Mouse (Mus musculus): Measurements from ENCODE around the gene Lypd4.
"Not testable (repeated sequence)": the region's sequence is repeated elsewhere in the genome, so short reads cannot be mapped to it uniquely, and the experiment has no call there.

Gene Lypd4

DNA sequence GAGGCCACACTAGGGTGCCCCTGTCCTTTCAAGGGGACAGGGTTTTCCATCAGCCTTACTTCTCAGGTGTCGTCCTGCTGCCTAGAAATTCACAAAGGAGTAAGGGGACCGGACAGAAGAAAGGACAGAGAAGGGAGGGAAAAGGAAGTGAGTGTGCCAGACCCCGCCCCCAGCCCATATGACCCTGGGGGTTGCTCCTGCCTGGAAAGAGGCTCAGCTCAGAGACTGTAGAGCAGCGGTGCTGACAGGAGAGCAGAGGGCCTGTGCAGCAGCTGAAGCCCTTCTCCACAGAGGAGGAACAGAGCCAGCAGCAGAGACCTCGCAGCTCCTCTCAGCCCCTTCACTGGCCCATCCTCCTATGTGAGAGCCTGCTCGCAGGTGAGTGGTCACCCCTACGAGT, 16.0 kb downstream of the Lypd4 start:
- in situ Hi-C loops (cut with MboI; ENCODE audit: low pct_unique_long_range_greater_than_20kb in 1 of 2, low sequenced_read_pairs in 2 of 2, unreplicated experiment in 1 of 2): no loop called here

DNA sequence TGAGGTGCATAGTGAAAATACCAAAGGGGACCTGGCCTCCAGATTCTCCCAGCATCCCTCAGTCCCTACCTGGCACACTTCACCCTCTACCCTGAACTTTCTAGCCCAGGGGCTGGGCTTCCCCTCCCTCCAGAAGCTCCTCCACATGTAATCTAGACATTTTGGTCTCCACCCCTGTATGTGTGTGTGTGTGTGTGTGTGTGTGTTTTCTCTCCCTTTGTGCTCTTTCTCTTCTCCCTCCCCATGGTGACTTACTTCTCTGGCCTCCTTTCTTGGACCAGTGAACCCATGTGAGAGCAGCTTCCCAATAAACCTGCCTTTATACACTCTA, 16.5 kb downstream of the Lypd4 start:
- in situ Hi-C loops (cut with MboI; ENCODE audit: low pct_unique_long_range_greater_than_20kb in 1 of 2, low sequenced_read_pairs in 2 of 2, unreplicated experiment in 1 of 2): no loop called here

DNA sequence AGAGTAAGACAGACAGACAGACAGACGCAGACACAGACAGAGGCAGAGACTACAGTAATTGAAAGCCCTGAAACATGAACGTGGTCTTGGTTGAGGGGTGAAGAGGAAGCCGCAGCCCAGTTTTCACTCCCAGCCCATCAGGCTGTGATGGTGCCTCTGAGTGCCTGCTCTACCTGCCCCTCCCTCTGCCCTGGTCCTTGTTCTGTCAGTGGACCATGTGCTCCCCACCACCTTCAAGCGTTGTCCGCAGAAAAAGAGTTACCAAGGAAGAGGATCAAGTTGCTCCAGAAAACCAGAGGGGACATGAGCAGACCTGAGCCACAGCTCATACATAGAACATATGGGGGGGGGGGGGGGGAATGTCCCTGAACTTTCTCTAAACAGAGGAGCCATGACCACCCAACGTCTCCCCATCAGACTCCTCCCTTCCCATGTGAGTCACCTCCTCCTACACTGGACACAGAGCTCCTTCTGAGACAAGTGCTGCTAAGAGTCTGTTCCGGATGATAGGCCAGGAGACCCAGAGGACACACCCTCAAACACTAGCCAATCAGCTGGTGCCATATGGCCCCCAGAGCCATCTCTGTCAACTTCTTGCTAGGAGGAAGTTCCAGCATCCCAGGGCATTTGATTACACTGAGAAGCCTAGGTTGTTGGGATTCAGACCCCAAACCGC, 17.0 kb downstream of the Lypd4 start:
- in situ Hi-C loops (cut with MboI; ENCODE audit: low pct_unique_long_range_greater_than_20kb in 1 of 2, low sequenced_read_pairs in 2 of 2, unreplicated experiment in 1 of 2): no loop called here

GRCm38 (mm10) chr7:24851596-24852325, 18.0 kb downstream of the Lypd4 start:
- in situ Hi-C loops (cut with MboI; ENCODE audit: low pct_unique_long_range_greater_than_20kb in 1 of 2, low sequenced_read_pairs in 2 of 2, unreplicated experiment in 1 of 2): no loop called here

- in situ Hi-C loops (cut with MboI; ENCODE audit: low pct_unique_long_range_greater_than_20kb in 1 of 2, low sequenced_read_pairs in 2 of 2, unreplicated experiment in 1 of 2): no loop called here
These were observed 18.8 kb downstream of the Lypd4 start for GRCm38 (mm10) chr7:24850899-24851303.

DNA sequence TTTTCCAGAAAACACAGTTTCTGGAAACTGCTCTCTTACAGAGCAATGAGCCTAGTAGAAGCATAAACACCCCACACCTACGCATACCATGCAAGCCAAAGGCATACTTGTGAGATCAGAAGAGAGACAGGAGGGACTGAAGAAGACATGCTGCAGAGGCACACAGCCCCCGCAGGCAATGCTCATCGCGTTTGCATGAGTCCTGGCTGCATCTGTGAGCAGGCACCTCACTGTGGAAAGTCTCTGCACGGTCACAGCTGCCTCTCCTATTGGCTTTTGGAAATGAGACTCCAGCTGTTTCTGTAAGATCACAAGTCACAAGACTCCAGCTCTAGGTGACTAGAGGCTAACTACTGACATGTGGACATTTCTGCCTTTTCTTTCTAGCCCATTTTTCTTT, 19.6 kb downstream of the Lypd4 start:
- in situ Hi-C loops (cut with MboI; ENCODE audit: low pct_unique_long_range_greater_than_20kb in 1 of 2, low sequenced_read_pairs in 2 of 2, unreplicated experiment in 1 of 2): no loop called here

GRCm38 (mm10) chr7:24846576-24846975, 23.2 kb downstream of the Lypd4 start:
- in situ Hi-C loops (cut with MboI; ENCODE audit: low pct_unique_long_range_greater_than_20kb in 1 of 2, low sequenced_read_pairs in 2 of 2, unreplicated experiment in 1 of 2): loop anchor here (10.0 kb wide), 2 partner anchors 108 to 118 kb away; no protein-coding TSS in a partner anchor

DNA sequence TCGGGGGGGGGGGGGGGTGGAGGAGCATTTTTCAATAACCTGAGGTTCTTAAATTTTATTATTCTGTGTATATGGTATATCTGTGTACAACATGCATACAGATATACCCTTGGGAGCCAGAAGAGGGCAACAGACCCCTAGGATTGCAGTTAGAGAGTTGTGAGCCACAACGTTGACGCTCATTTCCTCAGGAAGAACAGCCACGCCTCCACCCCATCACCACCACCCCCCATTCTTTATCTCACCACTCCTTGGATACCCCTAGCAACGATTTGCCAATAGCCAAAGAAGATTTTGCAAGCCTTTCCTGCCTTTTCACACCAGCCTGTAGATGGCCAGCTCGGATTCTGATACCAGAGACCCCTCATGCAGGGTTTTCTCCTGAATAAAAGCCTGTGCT, 24.0 kb downstream of the Lypd4 start:
- in situ Hi-C loops (cut with MboI; ENCODE audit: low pct_unique_long_range_greater_than_20kb in 1 of 2, low sequenced_read_pairs in 2 of 2, unreplicated experiment in 1 of 2): loop anchor here (10.0 kb wide), 2 partner anchors 109 to 119 kb away; no protein-coding TSS in a partner anchor

DNA sequence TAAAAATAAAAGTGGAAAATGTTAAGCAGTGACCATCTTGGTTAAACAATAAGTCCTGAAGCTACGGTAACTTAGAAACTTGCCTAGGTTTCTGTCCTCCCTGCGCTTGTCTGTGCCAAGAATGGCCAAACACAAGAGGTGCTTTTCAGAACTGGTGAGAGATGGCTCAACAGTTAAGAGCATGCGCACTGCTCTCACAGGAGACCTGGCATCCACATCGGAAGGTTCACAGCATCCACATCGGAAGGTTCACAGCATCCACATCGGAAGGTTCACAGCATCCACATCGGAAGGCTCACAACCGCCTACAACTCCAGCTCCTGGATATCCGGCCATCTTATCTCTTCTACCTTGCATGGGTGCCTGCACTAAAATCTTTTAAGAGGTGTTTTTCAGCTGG, 24.6 kb downstream of the Lypd4 start:
- in situ Hi-C loops (cut with MboI; ENCODE audit: low pct_unique_long_range_greater_than_20kb in 1 of 2, low sequenced_read_pairs in 2 of 2, unreplicated experiment in 1 of 2): loop anchor here (10.0 kb wide), 2 partner anchors 110 to 120 kb away; no protein-coding TSS in a partner anchor

DNA sequence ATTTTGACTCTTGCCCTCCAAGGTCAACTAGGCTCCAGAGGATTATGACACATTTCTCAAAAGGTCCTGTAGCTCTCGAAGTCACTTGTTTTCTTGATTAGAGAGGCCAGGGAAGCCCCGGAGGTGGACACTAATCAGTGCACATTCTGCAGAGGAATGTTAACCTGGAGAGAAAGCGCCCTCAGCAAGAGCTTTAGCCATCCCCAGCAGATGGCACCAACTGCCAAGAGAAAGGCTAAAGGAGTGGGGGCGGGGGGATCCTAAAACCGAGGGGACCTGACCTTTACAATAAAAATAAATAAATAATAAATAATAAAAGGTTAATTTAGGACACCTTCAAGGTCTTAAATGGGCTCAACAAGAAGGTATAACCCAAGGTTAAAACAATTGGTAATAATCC, 25.6 kb downstream of the Lypd4 start:
- in situ Hi-C loops (cut with MboI; ENCODE audit: low pct_unique_long_range_greater_than_20kb in 1 of 2, low sequenced_read_pairs in 2 of 2, unreplicated experiment in 1 of 2): loop anchor here (10.0 kb wide), 2 partner anchors 111 to 121 kb away; no protein-coding TSS in a partner anchor

DNA sequence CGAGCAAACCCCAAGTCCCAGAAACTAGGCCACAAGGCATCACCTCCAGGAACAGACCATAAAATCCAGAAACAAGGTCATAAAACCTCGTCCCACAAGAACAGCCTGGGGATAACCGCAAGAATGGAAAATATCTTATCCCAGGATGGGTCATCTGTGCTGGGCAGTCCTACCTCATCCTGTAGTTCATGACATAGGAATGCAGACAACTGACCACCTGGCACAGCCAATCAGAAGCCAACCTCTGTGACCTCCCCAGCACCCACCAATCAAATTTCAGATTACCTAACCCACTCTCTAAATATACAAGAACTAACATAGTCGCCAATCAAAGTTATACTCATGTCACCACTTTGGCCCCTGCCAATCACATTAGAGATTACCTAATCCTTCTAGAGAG, 28.7 kb downstream of the Lypd4 start:
- in situ Hi-C loops (cut with MboI; ENCODE audit: low pct_unique_long_range_greater_than_20kb in 1 of 2, low sequenced_read_pairs in 2 of 2, unreplicated experiment in 1 of 2): loop anchor here (10.0 kb wide), 2 partner anchors 114 to 124 kb away; no protein-coding TSS in a partner anchor

DNA sequence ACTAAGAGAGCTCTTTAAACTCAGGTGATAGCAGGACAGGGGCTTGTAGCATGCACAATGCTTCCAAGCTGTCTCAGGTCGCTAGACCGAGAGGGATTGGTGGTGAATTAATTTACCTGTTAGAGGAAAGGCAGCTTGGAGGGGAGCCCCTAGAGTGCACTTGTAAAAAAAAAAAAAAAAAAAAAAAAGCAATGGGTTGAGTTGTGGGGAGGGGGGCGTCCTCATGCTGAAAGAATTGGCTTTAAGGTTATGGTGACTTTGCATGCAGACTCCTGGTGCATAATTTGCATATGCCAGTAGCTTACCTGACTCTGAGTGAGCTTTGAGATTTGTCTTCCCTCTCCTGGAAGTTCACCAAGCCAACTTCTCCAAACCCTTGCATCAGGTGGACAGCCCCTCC, 29.4 kb downstream of the Lypd4 start:
- in situ Hi-C loops (cut with MboI; ENCODE audit: low pct_unique_long_range_greater_than_20kb in 1 of 2, low sequenced_read_pairs in 2 of 2, unreplicated experiment in 1 of 2): loop anchor here (10.0 kb wide), 2 partner anchors 114 to 124 kb away; no protein-coding TSS in a partner anchor

- in situ Hi-C loops (cut with MboI; ENCODE audit: low pct_unique_long_range_greater_than_20kb in 1 of 2, low sequenced_read_pairs in 2 of 2, unreplicated experiment in 1 of 2): no loop called here
These were observed 30.3 kb downstream of the Lypd4 start for GRCm38 (mm10) chr7:24839410-24839808.

GRCm38 (mm10) chr7:24838732-24839409, 30.9 kb downstream of the Lypd4 start:
- in situ Hi-C loops (cut with MboI; ENCODE audit: low pct_unique_long_range_greater_than_20kb in 1 of 2, low sequenced_read_pairs in 2 of 2, unreplicated experiment in 1 of 2): not testable (repeated sequence)

DNA sequence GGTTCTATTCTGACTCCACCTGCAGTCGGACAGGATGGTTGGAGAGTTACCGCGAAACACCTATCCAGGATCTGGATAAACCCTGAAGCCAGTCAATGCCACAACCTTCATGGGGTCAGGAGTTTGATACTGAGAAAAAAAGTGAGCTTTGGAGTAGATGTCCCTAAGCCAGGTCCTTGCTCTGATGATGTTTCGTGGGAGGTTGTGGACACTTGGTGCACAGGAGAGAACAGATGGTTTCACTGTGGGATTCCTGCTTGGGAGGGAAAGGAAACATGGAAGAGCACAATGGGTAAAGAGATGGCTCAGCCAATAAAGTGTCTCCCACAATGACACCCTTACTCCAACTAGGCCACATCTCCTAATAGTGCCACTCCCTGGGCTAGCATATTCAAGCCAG, 42.6 kb downstream of the Lypd4 start:
- in situ Hi-C loops (cut with MboI; ENCODE audit: low pct_unique_long_range_greater_than_20kb in 1 of 2, low sequenced_read_pairs in 2 of 2, unreplicated experiment in 1 of 2): no loop called here

GRCm38 (mm10) chr7:24824452-24824851, 45.3 kb downstream of the Lypd4 start:
- in situ Hi-C loops (cut with MboI; ENCODE audit: low pct_unique_long_range_greater_than_20kb in 1 of 2, low sequenced_read_pairs in 2 of 2, unreplicated experiment in 1 of 2): no loop called here

- in situ Hi-C loops (cut with MboI; ENCODE audit: low pct_unique_long_range_greater_than_20kb in 1 of 2, low sequenced_read_pairs in 2 of 2, unreplicated experiment in 1 of 2): no loop called here
These were observed 52.2 kb downstream of the Lypd4 start for GRCm38 (mm10) chr7:24817502-24817901.

Data from mouse embryonic stem cell (cell line).